8 mouse cellular contexts compared by ENCODE assay signal in genomic region chr14:99044718-99045117, GRCm38 (mm10). TPM values are rescaled to one million over a fixed set of nuclear protein-coding genes. Genes with fewer than 3 reads are reported as not detected.
DNase-seq lines count a peak whose midpoint lies in the region; ATAC-seq and TF ChIP-seq lines count a peak whose summit lies in the region.

No protein-coding gene starts in this region.

- H3K9me3 ChIP-seq in embryonic facial prominence, embryonic 11.5 days (replicated peaks; ENCODE audit: control insufficient read depth, low read length): no peaks in the 10 kb centered on the region
- H3K9me3 ChIP-seq in intestine, embryonic 16.5 days (ENCODE audit: control insufficient read depth, low read length): no peaks in the 10 kb centered on the region
- no peaks in the 10 kb centered on the region for H3K9me3 ChIP-seq in neural tube, embryonic 13.5 days

- H3K4me3 ChIP-seq in layer of hippocampus, adult 2 months: peak overlapping the region; percentile 98
- H3K4me3 ChIP-seq in embryonic facial prominence, embryonic 11.5 days (ENCODE audit: low read depth, low read length): peak overlapping the region; percentile 96
- H3K4me3 ChIP-seq in intestine, embryonic 16.5 days (ENCODE audit: low read length): peak overlapping the region; percentile 79
- H3K4me3 ChIP-seq in neural tube, embryonic 13.5 days: peak overlapping the region; percentile 97

- no peak for ATAC-seq in embryonic facial prominence, embryonic 11.5 days (replicated peaks; ENCODE audit: insufficient number of reproducible peaks, low FRiP score, low TSS enrichment, low read depth)
- ATAC-seq in intestine, embryonic 16.5 days: no peak
- ATAC-seq in neural tube, embryonic 13.5 days (ENCODE audit: low read depth): no peak

- TF ChIP-seq CTCF in layer of hippocampus, adult 2 months (conservative IDR thresholded peaks at IDR 0.05): no peak

- no peak for DNase-seq in layer of hippocampus, adult 2 months (ENCODE audit: low spot score in 2 of 2)
- no peak for DNase-seq in layer of hippocampus, adult 8-10 months (ENCODE audit: low spot score in 2 of 2)
- no peak for DNase-seq in embryonic facial prominence, embryonic 11.5 days (ENCODE audit: low spot score)
- DNase-seq in right cerebral cortex, postnatal 25 days: no peak
- DNase-seq in cerebellum, adult 18-20 months: no peak
- no peak for DNase-seq in layer of hippocampus, adult 9-11 months

- peak overlapping the region; percentile 97 for H3K9ac ChIP-seq in embryonic facial prominence, embryonic 11.5 days (replicated peaks; ENCODE audit: low read length)
- H3K9ac ChIP-seq in intestine, embryonic 16.5 days (ENCODE audit: low read depth, low read length): peak overlapping the region; percentile 90; the same call in 1 of the 2 replicates
- peak overlapping the region; percentile 94 for H3K9ac ChIP-seq in neural tube, embryonic 13.5 days

- 8% methylated on average over 5 of the region's 5 CpGs for WGBS in embryonic facial prominence, embryonic 11.5 days
- 5% methylated on average over 5 of the region's 5 CpGs for WGBS in intestine, embryonic 16.5 days
- WGBS in neural tube, embryonic 13.5 days: 7% methylated on average over 5 of the region's 5 CpGs

- no peaks in the 10 kb centered on the region for H3K36me3 ChIP-seq in embryonic facial prominence, embryonic 11.5 days (replicated peaks; ENCODE audit: control insufficient read depth, insufficient read depth, low read depth, low read length)
- H3K36me3 ChIP-seq in intestine, embryonic 16.5 days (ENCODE audit: control insufficient read depth, insufficient read depth, low read length): no peaks in the 10 kb centered on the region
- no peaks in the 10 kb centered on the region for H3K36me3 ChIP-seq in neural tube, embryonic 13.5 days

- H3K4me1 ChIP-seq in embryonic facial prominence, embryonic 11.5 days (ENCODE audit: control insufficient read depth, insufficient read depth, low read length): no peaks in the 10 kb centered on the region
- peaks cover 20% of the 10 kb centered on the region for H3K4me1 ChIP-seq in intestine, embryonic 16.5 days (ENCODE audit: control insufficient read depth, insufficient read depth, low read length)
- H3K4me1 ChIP-seq in neural tube, embryonic 13.5 days (replicated peaks): peaks cover 36% of the 10 kb centered on the region

- no peak overlapping the region for H3K27ac ChIP-seq in layer of hippocampus, adult 2 months
- H3K27ac ChIP-seq in embryonic facial prominence, embryonic 11.5 days (replicated peaks; ENCODE audit: low read depth, low read length): no peak overlapping the region
- H3K27ac ChIP-seq in intestine, embryonic 16.5 days (ENCODE audit: low read length): no peak overlapping the region
- H3K27ac ChIP-seq in neural tube, embryonic 13.5 days (replicated peaks): no peak overlapping the region

- peak overlapping the region; percentile 62 for H3K4me2 ChIP-seq in embryonic facial prominence, embryonic 11.5 days (ENCODE audit: low read depth, low read length)
- peak overlapping the region; percentile 68 for H3K4me2 ChIP-seq in intestine, embryonic 16.5 days (ENCODE audit: low read depth, low read length)
- peak overlapping the region; percentile 79 for H3K4me2 ChIP-seq in neural tube, embryonic 13.5 days

- no peaks in the 10 kb centered on the region for H3K27me3 ChIP-seq in embryonic facial prominence, embryonic 11.5 days (ENCODE audit: control insufficient read depth, insufficient read depth, low read length)
- no peaks in the 10 kb centered on the region for H3K27me3 ChIP-seq in intestine, embryonic 16.5 days (replicated peaks; ENCODE audit: control insufficient read depth, insufficient read depth, low read length)
- no peaks in the 10 kb centered on the region for H3K27me3 ChIP-seq in neural tube, embryonic 13.5 days

RNA-seq across cellular contexts. Expression of gene Mzt1, which starts 1.2 kb away (rescaled TPM):
- total RNA-seq in layer of hippocampus, adult 2 months (2021): 10 to 100 TPM; 65.4 to 76.2 TPM
- total RNA-seq in layer of hippocampus, adult 8-10 months (2022): 10 to 100 TPM; 56.2 to 72.0 (median 64.8) TPM
- polyA plus RNA-seq in embryonic facial prominence, embryonic 11.5 days (2014; fragmentation: Nextera tagmentation; extraction: Ambion mirVana): 95.2 and 107 TPM in 2 replicates
- polyA plus RNA-seq in intestine, embryonic 16.5 days (2015; fragmentation: Nextera tagmentation; extraction: Ambion mirVana): 48.8 and 55.6 TPM in 2 replicates
- 121 and 128 TPM in 2 replicates for polyA plus RNA-seq in neural tube, embryonic 13.5 days (2015; fragmentation: Nextera tagmentation; extraction: Ambion mirVana)

RNA-seq across cellular contexts. Expression of gene Bora, which starts 1.3 kb away (rescaled TPM):
- 1 to 10 TPM; 2.5 to 3.5 TPM for total RNA-seq in layer of hippocampus, adult 2 months (2021)
- total RNA-seq in layer of hippocampus, adult 8-10 months (2022): 1 to 10 TPM; 2.0 to 3.6 (median 2.1) TPM
- polyA plus RNA-seq in embryonic facial prominence, embryonic 11.5 days (2014; fragmentation: Nextera tagmentation; extraction: Ambion mirVana): 71.4 and 74.0 TPM in 2 replicates
- 47.7 and 60.1 TPM in 2 replicates for polyA plus RNA-seq in intestine, embryonic 16.5 days (2015; fragmentation: Nextera tagmentation; extraction: Ambion mirVana)
- 18.3 and 23.9 TPM in 2 replicates for polyA plus RNA-seq in neural tube, embryonic 13.5 days (2015; fragmentation: Nextera tagmentation; extraction: Ambion mirVana)

RNA-seq across cellular contexts. Expression of gene Rpl36a-ps1, which starts 50.6 kb away (rescaled TPM):
- total RNA-seq in layer of hippocampus, adult 2 months (2021): 1 to 10 TPM; 2.1 TPM
- total RNA-seq in layer of hippocampus, adult 8-10 months (2022): 1 to 10 TPM; 1.3 to 4.4 (median 2.8) TPM
- 2.5 TPM in 1 of 2 replicates, not detected in the other for polyA plus RNA-seq in embryonic facial prominence, embryonic 11.5 days (2014; fragmentation: Nextera tagmentation; extraction: Ambion mirVana)
- polyA plus RNA-seq in intestine, embryonic 16.5 days (2015; fragmentation: Nextera tagmentation; extraction: Ambion mirVana): 0.49 and 0.59 TPM in 2 replicates
- polyA plus RNA-seq in neural tube, embryonic 13.5 days (2015; fragmentation: Nextera tagmentation; extraction: Ambion mirVana): 1.1 TPM in 1 of 2 replicates, not detected in the other

RNA-seq across cellular contexts. Expression of gene Pibf1, which starts 54.5 kb away (rescaled TPM):
- 10 to 100 TPM; 14.1 to 15.5 TPM for total RNA-seq in layer of hippocampus, adult 2 months (2021)
- total RNA-seq in layer of hippocampus, adult 8-10 months (2022): 10 to 100 TPM; 13.3 to 17.2 (median 14.5) TPM
- 26.8 and 28.1 TPM in 2 replicates for polyA plus RNA-seq in embryonic facial prominence, embryonic 11.5 days (2014; fragmentation: Nextera tagmentation; extraction: Ambion mirVana)
- 12.5 and 13.3 TPM in 2 replicates for polyA plus RNA-seq in intestine, embryonic 16.5 days (2015; fragmentation: Nextera tagmentation; extraction: Ambion mirVana)
- 18.1 and 18.9 TPM in 2 replicates for polyA plus RNA-seq in neural tube, embryonic 13.5 days (2015; fragmentation: Nextera tagmentation; extraction: Ambion mirVana)

RNA-seq across cellular contexts. Expression of gene Dis3, which starts 54.9 kb away (rescaled TPM):
- total RNA-seq in layer of hippocampus, adult 2 months (2021): 10 to 100 TPM; 16.4 to 21.5 TPM
- total RNA-seq in layer of hippocampus, adult 8-10 months (2022): 10 to 100 TPM; 16.4 to 24.8 (median 18.4) TPM
- polyA plus RNA-seq in embryonic facial prominence, embryonic 11.5 days (2014; fragmentation: Nextera tagmentation; extraction: Ambion mirVana): 54.1 and 56.4 TPM in 2 replicates
- polyA plus RNA-seq in intestine, embryonic 16.5 days (2015; fragmentation: Nextera tagmentation; extraction: Ambion mirVana): 19.8 and 21.4 TPM in 2 replicates
- polyA plus RNA-seq in neural tube, embryonic 13.5 days (2015; fragmentation: Nextera tagmentation; extraction: Ambion mirVana): 20.3 and 23.7 TPM in 2 replicates
